28 mouse cellular contexts compared by ENCODE assay signal in genomic region chr12:100945948-100946347, GRCm38 (mm10).
"Had no signal": no experiment of that assay in that cellular context is flagged by ENCODE, and none has a peak within 500 bp of the region (broad histone marks: within the 10 kb centered on the region; RNA-seq: fewer than 3 reads in every experiment).

No protein-coding gene starts in this region.

- H3K27ac ChIP-seq: limb, embryonic 10.5 days; limb, embryonic 12.5 days; limb, embryonic 13.5 days; limb, embryonic 15.5 days; liver, embryonic 12.5 days; liver, embryonic 13.5 days; liver, embryonic 14.5 days; liver, embryonic 15.5 days; lung, embryonic 15.5 days; macrophage; midbrain, embryonic 10.5 days; midbrain, embryonic 12.5 days; midbrain, embryonic 13.5 days; midbrain, embryonic 15.5 days; neural tube, embryonic 12.5 days had no signal

- H3K4me1 ChIP-seq: limb, embryonic 12.5 days; limb, embryonic 13.5 days; limb, embryonic 15.5 days; liver, embryonic 12.5 days; liver, embryonic 13.5 days; liver, embryonic 15.5 days; megakaryocyte, embryonic 14.5 days; midbrain, embryonic 10.5 days; midbrain, embryonic 12.5 days; midbrain, embryonic 13.5 days; midbrain, embryonic 15.5 days; neural tube, embryonic 12.5 days had no signal

- H3K9me3 ChIP-seq: limb, embryonic 10.5 days; limb, embryonic 12.5 days; limb, embryonic 13.5 days; limb, embryonic 15.5 days; liver, embryonic 12.5 days; liver, embryonic 13.5 days; liver, embryonic 15.5 days; lung, embryonic 15.5 days; megakaryocyte, embryonic 14.5 days; midbrain, embryonic 10.5 days; midbrain, embryonic 12.5 days; midbrain, embryonic 13.5 days; midbrain, embryonic 15.5 days; neural tube, embryonic 12.5 days had no signal

- H3K4me3 ChIP-seq: limb, embryonic 10.5 days; limb, embryonic 12.5 days; limb, embryonic 13.5 days; limb, embryonic 15.5 days; liver, embryonic 12.5 days; liver, embryonic 13.5 days; liver, embryonic 15.5 days; lung, embryonic 15.5 days; megakaryocyte, embryonic 14.5 days; midbrain, embryonic 10.5 days; midbrain, embryonic 12.5 days; midbrain, embryonic 13.5 days; midbrain, embryonic 15.5 days; myocyte; neural tube, embryonic 12.5 days had no signal

- H3K9ac ChIP-seq: limb, embryonic 12.5 days; limb, embryonic 13.5 days; limb, embryonic 15.5 days; liver, embryonic 12.5 days; liver, embryonic 13.5 days; liver, embryonic 14.5 days; liver, embryonic 15.5 days; liver, postnatal 0 days; lung, embryonic 14.5 days; lung, embryonic 15.5 days; midbrain, embryonic 12.5 days; midbrain, embryonic 13.5 days; midbrain, embryonic 15.5 days; neural tube, embryonic 12.5 days had no signal

- ATAC-seq: liver, embryonic 12.5 days; liver, postnatal 0 days; midbrain, embryonic 13.5 days; midbrain, embryonic 15.5 days; midbrain, embryonic 16.5 days had no signal

- H3K27me3 ChIP-seq: limb, embryonic 12.5 days; limb, embryonic 13.5 days; limb, embryonic 15.5 days; liver, embryonic 12.5 days; liver, embryonic 13.5 days; liver, embryonic 15.5 days; lung, embryonic 15.5 days; megakaryocyte, embryonic 14.5 days; midbrain, embryonic 12.5 days; midbrain, embryonic 13.5 days; midbrain, embryonic 15.5 days; neural tube, embryonic 12.5 days had no signal

- H3K4me2 ChIP-seq: limb, embryonic 12.5 days; limb, embryonic 13.5 days; limb, embryonic 15.5 days; liver, embryonic 11.5 days; liver, embryonic 12.5 days; liver, embryonic 13.5 days; liver, embryonic 15.5 days; lung, embryonic 14.5 days; lung, embryonic 15.5 days; midbrain, embryonic 11.5 days; midbrain, embryonic 12.5 days; midbrain, embryonic 13.5 days; midbrain, embryonic 15.5 days; neural tube, embryonic 12.5 days had no signal

- DNase-seq: left cerebral cortex, postnatal 4 days; liver; liver, embryonic 13.5 days; liver, postnatal 0 days; lung, adult 2 months; lung, embryonic 14.5 days; lung, postnatal 14 days; lung, postnatal 36 days; midbrain, embryonic 14.5 days had no signal
